Mouse (Mus musculus): ENCODE measurements at regions not wholly inside any gene's neighbourhood (a gene's known extent, or its start where the extent isn't known, plus 50 kb on each side); places are given as distances from the start of the nearest gene placed in this dataset.
"Not testable (repeated sequence)": the region's sequence is repeated elsewhere in the genome, so short reads cannot be mapped to it uniquely, and the experiment has no call there.

- Histone ChIP-seq H3K27me3 (ENCODE audit: insufficient read depth, low read length) (no peaks in the 10 kb centered on the region), H3K27ac (ENCODE audit: low read depth, low read length) (no peak overlapping the region), H3K4me2 (ENCODE audit: low read depth) (no peak overlapping the region), H3K4me3 (ENCODE audit: low read depth, low read length) (no peak overlapping the region), H3K36me3 (ENCODE audit: insufficient read depth) (no peaks in the 10 kb centered on the region), H3K9me3 (ENCODE audit: low read length) (no peaks in the 10 kb centered on the region), H3K4me1 (ENCODE audit: insufficient read depth) (no peaks in the 10 kb centered on the region), H3K9ac (no peak overlapping the region)
- whole genome bisulfite sequencing = 55% methylated on average over 2 of the region's 2 CpGs
- DNase-seq (peak; percentile 30), ATAC-seq (peak; percentile 69)
- TF ChIP-seq CTCF (IDR thresholded peaks at IDR 0.05; ENCODE audit: low read depth) = no peak
Observed at GRCm38 (mm10) chr2:99470856-99471465, 803.9 kb upstream of the Gm10800 start.

- Histone ChIP-seq H3K9ac (no peak overlapping the region), H3K27me3 (ENCODE audit: insufficient read depth, low read length) (no peaks in the 10 kb centered on the region), H3K4me2 (ENCODE audit: low read depth) (no peak overlapping the region), H3K9me3 (ENCODE audit: low read length) (no peaks in the 10 kb centered on the region), H3K27ac (ENCODE audit: low read depth, low read length) (no peak overlapping the region), H3K36me3 (ENCODE audit: insufficient read depth) (no peaks in the 10 kb centered on the region), H3K4me1 (ENCODE audit: insufficient read depth) (no peaks in the 10 kb centered on the region), H3K4me3 (ENCODE audit: low read depth, low read length) (no peak overlapping the region)
- TF ChIP-seq CTCF (IDR thresholded peaks at IDR 0.05; ENCODE audit: low read depth) = no peak
- DNase-seq = no peak
- ATAC-seq = no peak
Observed at GRCm38 (mm10) chr2:99431254-99431653, 764.2 kb upstream of the Gm10800 start.

GRCm38 (mm10) chr2:99430511-99430910 lies 763.4 kb upstream of the Gm10800 start:
- H3K4me2 ChIP-seq (ENCODE audit: low read depth) = no peak overlapping the region
- no peak overlapping the region for H3K27ac ChIP-seq (ENCODE audit: low read depth, low read length)
- TF ChIP-seq CTCF (IDR thresholded peaks at IDR 0.05; ENCODE audit: low read depth) = no peak
- WGBS = 66% methylated on average over 2 of the region's 2 CpGs
- H3K9me3 ChIP-seq (ENCODE audit: low read length) = no peaks in the 10 kb centered on the region
- H3K9ac ChIP-seq = no peak overlapping the region
- DNase-seq (peak; percentile 2), ATAC-seq (no peak)
- no peaks in the 10 kb centered on the region for H3K4me1 ChIP-seq (ENCODE audit: insufficient read depth)
- H3K27me3 ChIP-seq (ENCODE audit: insufficient read depth, low read length) = no peaks in the 10 kb centered on the region
- no peaks in the 10 kb centered on the region for H3K36me3 ChIP-seq (ENCODE audit: insufficient read depth)
- H3K4me3 ChIP-seq (ENCODE audit: low read depth, low read length) = no peak overlapping the region

- ATAC-seq = no peak
- TF ChIP-seq CTCF (IDR thresholded peaks at IDR 0.05; ENCODE audit: low read depth) = no peak
- H3K4me1 ChIP-seq (ENCODE audit: insufficient read depth) = no peaks in the 10 kb centered on the region
- H3K27me3 ChIP-seq (ENCODE audit: insufficient read depth, low read length) = no peaks in the 10 kb centered on the region
- DNase-seq = no peak
- H3K27ac ChIP-seq (ENCODE audit: low read depth, low read length) = no peak overlapping the region
- no peak overlapping the region for H3K4me2 ChIP-seq (ENCODE audit: low read depth)
- H3K36me3 ChIP-seq (ENCODE audit: insufficient read depth) = no peaks in the 10 kb centered on the region
- no peaks in the 10 kb centered on the region for H3K9me3 ChIP-seq (ENCODE audit: low read length)
- H3K4me3 ChIP-seq (ENCODE audit: low read depth, low read length) = no peak overlapping the region
- no peak overlapping the region for H3K9ac ChIP-seq
Observed at GRCm38 (mm10) chr2:99421622-99422021, 754.5 kb upstream of the Gm10800 start.

- peak; percentile 2 for DNase-seq
- 38% methylated on average over 1 of the region's 1 CpGs for WGBS
Observed at GRCm38 (mm10) chr2:99409483-99409882, 742.4 kb upstream of the Gm10800 start.

GRCm38 (mm10) chr2:99379746-99380145 lies 712.6 kb upstream of the Gm10800 start:
- TF ChIP-seq CTCF (IDR thresholded peaks at IDR 0.05; ENCODE audit: low read depth) = no peak
- Histone ChIP-seq H3K4me1 (ENCODE audit: insufficient read depth) (no peaks in the 10 kb centered on the region), H3K27me3 (ENCODE audit: insufficient read depth, low read length) (no peaks in the 10 kb centered on the region), H3K9ac (no peak overlapping the region), H3K4me3 (ENCODE audit: low read depth, low read length) (no peak overlapping the region), H3K27ac (ENCODE audit: low read depth, low read length) (no peak overlapping the region), H3K9me3 (ENCODE audit: low read length) (no peaks in the 10 kb centered on the region), H3K4me2 (ENCODE audit: low read depth) (no peak overlapping the region), H3K36me3 (ENCODE audit: insufficient read depth) (no peaks in the 10 kb centered on the region)
- ATAC-seq (no peak), DNase-seq (no peak)

More at GRCm38 (mm10) chr2:99409483-99409882, 742.4 kb upstream of the Gm10800 start:
- Histone ChIP-seq H3K27me3 (ENCODE audit: insufficient read depth, low read length) (no peaks in the 10 kb centered on the region), H3K4me1 (ENCODE audit: insufficient read depth) (no peaks in the 10 kb centered on the region), H3K9ac (no peak overlapping the region), H3K27ac (ENCODE audit: low read depth, low read length) (no peak overlapping the region), H3K4me2 (ENCODE audit: low read depth) (no peak overlapping the region), H3K9me3 (ENCODE audit: low read length) (no peaks in the 10 kb centered on the region), H3K4me3 (ENCODE audit: low read depth, low read length) (no peak overlapping the region), H3K36me3 (ENCODE audit: insufficient read depth) (no peaks in the 10 kb centered on the region)
- TF ChIP-seq CTCF (IDR thresholded peaks at IDR 0.05; ENCODE audit: low read depth) = peak; percentile 41
- ATAC-seq = no peak

- H3K27ac ChIP-seq (ENCODE audit: low read depth, low read length); H3K4me2 ChIP-seq (ENCODE audit: low read depth); H3K9ac ChIP-seq; H3K4me1 ChIP-seq (ENCODE audit: insufficient read depth); H3K36me3 ChIP-seq (ENCODE audit: insufficient read depth); H3K9me3 ChIP-seq (ENCODE audit: low read length); H3K27me3 ChIP-seq (ENCODE audit: insufficient read depth, low read length); ATAC-seq; H3K4me3 ChIP-seq (ENCODE audit: low read depth, low read length): not testable (repeated sequence)
- peak; percentile 33 for DNase-seq
- 68% methylated on average over 3 of the region's 3 CpGs for WGBS
Observed at GRCm38 (mm10) chr2:99363651-99364050, 696.5 kb upstream of the Gm10800 start.

- Histone ChIP-seq H3K27me3 (ENCODE audit: insufficient read depth, low read length) (no peaks in the 10 kb centered on the region), H3K36me3 (ENCODE audit: insufficient read depth) (no peaks in the 10 kb centered on the region), H3K4me3 (ENCODE audit: low read depth, low read length) (no peak overlapping the region), H3K9me3 (ENCODE audit: low read length) (no peaks in the 10 kb centered on the region), H3K4me2 (ENCODE audit: low read depth) (no peak overlapping the region), H3K9ac (no peak overlapping the region), H3K4me1 (ENCODE audit: insufficient read depth) (no peaks in the 10 kb centered on the region), H3K27ac (ENCODE audit: low read depth, low read length) (no peak overlapping the region)
- no peak for TF ChIP-seq CTCF (IDR thresholded peaks at IDR 0.05; ENCODE audit: low read depth)
- ATAC-seq = no peak
- DNase-seq = no peak
- 73% methylated on average over 3 of the region's 3 CpGs for WGBS
Observed at GRCm38 (mm10) chr2:99329166-99329565, 662.1 kb upstream of the Gm10800 start.
